Mouse (Mus musculus): ENCODE data around the gene Fam102b. TPM values are rescaled to one million over a fixed set of nuclear protein-coding genes. Genes with fewer than 3 reads are reported as not detected.

The Fam102b gene
- polyA plus RNA-seq, 1 experiment from 2014 or later = 9.4 TPM

DNA sequence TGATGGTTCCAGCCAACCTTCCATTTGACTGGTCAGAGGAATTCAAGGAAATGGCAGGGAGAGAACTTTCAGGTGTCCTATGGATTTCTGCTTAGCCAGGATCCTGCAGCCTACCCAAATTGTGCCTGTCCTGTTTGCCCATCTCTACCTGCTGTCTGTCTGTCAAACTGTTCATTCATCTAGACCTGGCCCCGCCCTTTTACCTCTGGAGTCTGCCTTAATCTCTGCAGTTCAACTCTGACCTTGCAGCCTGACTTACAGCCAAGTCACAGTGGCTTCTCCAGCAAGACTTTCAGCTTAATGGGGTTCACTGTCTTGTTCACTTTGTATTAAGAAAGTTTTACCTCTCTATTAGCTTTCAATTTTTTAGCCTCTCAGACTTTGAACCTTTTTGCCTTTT, 101.1 kb downstream of the Fam102b start:
- DNase-seq (ENCODE audit: low spot score) (no peak), ATAC-seq (ENCODE audit: low FRiP score, low TSS enrichment) (no peak)
- 0 out of 2 replicates have a peak, but pooled peaks cover 3% of the 10 kb centered on the region for H3K9me3 ChIP-seq (ENCODE audit: control insufficient read depth, low read length)
- no peak overlapping the region for H3K9ac ChIP-seq (ENCODE audit: low read length)
- H3K36me3 ChIP-seq (ENCODE audit: control insufficient read depth, insufficient read depth, low read length) = no peaks in the 10 kb centered on the region
- WGBS = 65% methylated on average over 1 of the region's 1 CpGs
- no peak overlapping the region for H3K27ac ChIP-seq (replicated peaks)
- no peaks in the 10 kb centered on the region for H3K27me3 ChIP-seq (ENCODE audit: control insufficient read depth, insufficient read depth, low read length)
- no peaks in the 10 kb centered on the region for H3K4me1 ChIP-seq (replicated peaks; ENCODE audit: control insufficient read depth, insufficient read depth)
- no peak for TF ChIP-seq CTCF (IDR thresholded peaks at IDR 0.05; ENCODE audit: low read depth)
- no peak overlapping the region for H3K4me2 ChIP-seq (replicated peaks; ENCODE audit: low read depth)
- no peak overlapping the region for H3K4me3 ChIP-seq (ENCODE audit: low read depth, low read length)

DNA sequence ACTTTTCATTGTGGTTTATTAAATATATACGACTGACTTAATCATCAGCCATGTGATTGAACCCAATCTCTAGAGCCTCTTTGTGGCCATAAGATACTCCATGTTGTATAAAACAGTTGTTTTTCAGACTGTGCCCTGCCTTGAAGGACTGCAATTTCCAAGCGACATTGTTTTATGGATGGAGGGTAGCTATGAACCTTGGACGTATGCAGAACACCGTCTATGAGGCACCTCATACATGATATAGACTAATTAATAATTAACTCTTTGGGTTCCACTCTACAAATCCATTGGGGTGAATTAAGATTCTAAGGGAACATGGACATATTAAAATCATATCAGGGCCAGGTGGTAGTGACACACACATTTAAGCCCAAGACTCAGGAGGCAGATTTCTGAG, 101.7 kb downstream of the Fam102b start:
- no peak for DNase-seq (ENCODE audit: low spot score)
- Histone ChIP-seq H3K9me3 (ENCODE audit: control insufficient read depth, low read length) (0 out of 2 replicates have a peak, but pooled peaks cover 3% of the 10 kb centered on the region), H3K27me3 (ENCODE audit: control insufficient read depth, insufficient read depth, low read length) (no peaks in the 10 kb centered on the region), H3K9ac (ENCODE audit: low read length) (no peak overlapping the region), H3K27ac (replicated peaks) (no peak overlapping the region), H3K4me2 (replicated peaks; ENCODE audit: low read depth) (no peak overlapping the region), H3K36me3 (ENCODE audit: control insufficient read depth, insufficient read depth, low read length) (no peaks in the 10 kb centered on the region), H3K4me3 (ENCODE audit: low read depth, low read length) (no peak overlapping the region), H3K4me1 (replicated peaks; ENCODE audit: control insufficient read depth, insufficient read depth) (no peaks in the 10 kb centered on the region)
- ATAC-seq (ENCODE audit: low FRiP score, low TSS enrichment) = no peak
- WGBS = 78% methylated on average over 4 of the region's 4 CpGs
- no peak for TF ChIP-seq CTCF (IDR thresholded peaks at IDR 0.05; ENCODE audit: low read depth)
- TF ChIP-seq EP300 (optimal IDR thresholded peaks at IDR 0.05) = no peak

DNA sequence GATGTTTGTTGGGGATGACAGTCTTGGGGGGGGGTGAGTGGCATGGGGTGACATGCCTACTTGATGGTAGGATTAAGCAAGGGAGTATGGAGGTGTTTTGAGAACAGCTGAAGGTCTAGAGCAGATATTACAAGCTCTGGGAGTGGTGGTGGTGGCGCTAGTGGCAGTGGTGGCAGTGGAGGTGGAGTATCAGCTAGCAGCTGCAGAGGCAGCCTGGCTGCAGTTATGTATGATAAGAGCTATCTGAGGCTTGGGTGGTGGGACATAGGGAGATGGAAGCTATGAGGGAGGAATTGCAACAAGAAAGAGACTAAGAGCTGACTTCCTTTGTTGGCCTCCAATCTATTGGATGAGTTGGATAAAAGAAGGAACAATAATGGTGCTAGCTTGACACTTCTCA, 105.6 kb downstream of the Fam102b start:
- Histone ChIP-seq H3K27ac (replicated peaks) (no peak overlapping the region), H3K4me3 (ENCODE audit: low read depth, low read length) (no peak overlapping the region), H3K4me1 (replicated peaks; ENCODE audit: control insufficient read depth, insufficient read depth) (no peaks in the 10 kb centered on the region), H3K4me2 (replicated peaks; ENCODE audit: low read depth) (no peak overlapping the region), H3K9me3 (ENCODE audit: control insufficient read depth, low read length) (no peaks in the 10 kb centered on the region), H3K36me3 (ENCODE audit: control insufficient read depth, insufficient read depth, low read length) (no peaks in the 10 kb centered on the region), H3K27me3 (ENCODE audit: control insufficient read depth, insufficient read depth, low read length) (no peaks in the 10 kb centered on the region), H3K9ac (ENCODE audit: low read length) (no peak overlapping the region)
- 83% methylated on average over 1 of the region's 1 CpGs for WGBS
- ATAC-seq (ENCODE audit: low FRiP score, low TSS enrichment) = no peak
- TF ChIP-seq CTCF (IDR thresholded peaks at IDR 0.05; ENCODE audit: low read depth) = no peak
- no peak for TF ChIP-seq EP300 (optimal IDR thresholded peaks at IDR 0.05)
- no peak for DNase-seq (ENCODE audit: low spot score)

Small RNA genes within 50 kb of the gene (microRNA-seq; reads per million reads assigned to microRNA genes)
- not detected for gene Gm44384

Other genes with a start within 250 kb of the Fam102b start
- gene Stxbp3, start 187.1 kb downstream of the Fam102b start, polyA plus RNA-seq (2015; fragmentation: Nextera tagmentation; extraction: Ambion mirVana) = 38.6 and 39.3 TPM in 2 replicates
- 0.28 and 0.67 TPM in 2 replicates for gene Fndc7, start 137.6 kb downstream of the Fam102b start, polyA plus RNA-seq (2015; fragmentation: Nextera tagmentation; extraction: Ambion mirVana)
- gene Prpf38b, start 115.9 kb downstream of the Fam102b start, polyA plus RNA-seq (2015; fragmentation: Nextera tagmentation; extraction: Ambion mirVana) = 26.1 and 31.1 TPM in 2 replicates
- 0.15 and 0.25 TPM in 2 replicates for gene Henmt1, start 87.7 kb downstream of the Fam102b start, polyA plus RNA-seq (2015; fragmentation: Nextera tagmentation; extraction: Ambion mirVana)
- not detected in 2 replicates for gene Gm9857, start 87.2 kb downstream of the Fam102b start, polyA plus RNA-seq (2015; fragmentation: Nextera tagmentation; extraction: Ambion mirVana)
- gene Slc25a54, start 52.9 kb upstream of the Fam102b start, polyA plus RNA-seq (2015; fragmentation: Nextera tagmentation; extraction: Ambion mirVana) = not detected in 2 replicates
- 22.4 and 24.0 TPM in 2 replicates for gene Slc25a24, start 95.5 kb upstream of the Fam102b start, polyA plus RNA-seq (2015; fragmentation: Nextera tagmentation; extraction: Ambion mirVana)